Mouse (Mus musculus): ENCODE measurements at regions not wholly inside any gene's neighbourhood (a gene's known extent, or its start where the extent isn't known, plus 50 kb on each side); places are given as distances from the start of the nearest gene placed in this dataset.

- no peak for TF ChIP-seq POLR2A (IDR thresholded peaks at IDR 0.05; ENCODE audit: control insufficient read depth, low read depth, low read length)
- TF ChIP-seq CTCF (IDR thresholded peaks at IDR 0.05; ENCODE audit: control insufficient read depth, insufficient read depth, insufficient replicate concordance, low read depth, low read length), result no peak
Observed at GRCm38 (mm10) chr7:95787951-95788350, 383.1 kb upstream of the Tenm4 start.

Measured in testis, adult 2 months (tissue).